ENCODE assay signal across 21 mouse cellular contexts in genomic region chr4:120191987-120192386, GRCm38 (mm10). TPM values are rescaled to one million over a fixed set of nuclear protein-coding genes. Genes with fewer than 3 reads are reported as not detected.
DNase-seq lines count a peak whose midpoint lies in the region; ATAC-seq and TF ChIP-seq lines count a peak whose summit lies in the region.
"Had no signal": no experiment of that assay in that cellular context is flagged by ENCODE, and none has a peak within 500 bp of the region (broad histone marks: within the 10 kb centered on the region; RNA-seq: fewer than 3 reads in every experiment).

No protein-coding gene starts in this region.

- TF ChIP-seq POLR2A in thymus, adult 2 months (IDR thresholded peaks at IDR 0.05; ENCODE audit: control insufficient read depth, extremely low read depth, insufficient read depth, low read length, poor library complexity) = no peak

- H3K4me3 ChIP-seq in lung, embryonic 15.5 days = no peak overlapping the region
- no peak overlapping the region for H3K4me3 ChIP-seq in stomach, embryonic 15.5 days (replicated peaks)
- no peak overlapping the region for H3K4me3 ChIP-seq in stomach, postnatal 0 days (ENCODE audit: low read depth, low read length)
- no peak overlapping the region for H3K4me3 ChIP-seq in intestine, postnatal 0 days (ENCODE audit: low read depth, low read length)
- no peak overlapping the region for H3K4me3 ChIP-seq in thymus, adult 2 months (ENCODE audit: control insufficient read depth, insufficient read depth, low read length)
- H3K4me3 ChIP-seq: embryonic facial prominence, embryonic 15.5 days; erythroblast, embryonic 14.5 days; forebrain, embryonic 10.5 days; gastrocnemius, adult 2 months; heart, embryonic 12.5 days; hindbrain, embryonic 10.5 days had no signal

- no peak overlapping the region for H3K4me2 ChIP-seq in lung, embryonic 15.5 days
- H3K4me2 ChIP-seq in stomach, embryonic 15.5 days = no peak overlapping the region
- no peak overlapping the region for H3K4me2 ChIP-seq in stomach, postnatal 0 days (replicated peaks; ENCODE audit: low read depth)
- H3K4me2 ChIP-seq in intestine, postnatal 0 days (replicated peaks; ENCODE audit: low read depth) = peak overlapping the region; percentile 17; the same call in 1 of the 2 replicates
- H3K4me2 ChIP-seq: embryonic facial prominence, embryonic 15.5 days; heart, embryonic 12.5 days had no signal

- H3K9ac ChIP-seq in lung, embryonic 15.5 days = no peak overlapping the region
- H3K9ac ChIP-seq in stomach, embryonic 15.5 days = no peak overlapping the region
- H3K9ac ChIP-seq in stomach, postnatal 0 days (ENCODE audit: low read length) = no peak overlapping the region
- no peak overlapping the region for H3K9ac ChIP-seq in intestine, postnatal 0 days (ENCODE audit: low read depth, low read length)
- H3K9ac ChIP-seq: embryonic facial prominence, embryonic 15.5 days; heart, embryonic 12.5 days had no signal

- no peak for TF ChIP-seq CTCF in stomach, postnatal 0 days (IDR thresholded peaks at IDR 0.05; ENCODE audit: low read depth)
- no peak for TF ChIP-seq CTCF in intestine, postnatal 0 days (IDR thresholded peaks at IDR 0.05; ENCODE audit: low read depth)
- no peak for TF ChIP-seq CTCF in thymus, adult 2 months (IDR thresholded peaks at IDR 0.05; ENCODE audit: borderline replicate concordance, control insufficient read depth, extremely low read depth, insufficient read depth, low read length, poor library complexity)

- WGBS in lung, embryonic 15.5 days = 46% methylated on average over 2 of the region's 2 CpGs
- WGBS in stomach, embryonic 15.5 days = 55% methylated on average over 2 of the region's 2 CpGs
- 29% methylated on average over 2 of the region's 2 CpGs for WGBS in stomach, postnatal 0 days
- 26% methylated on average over 2 of the region's 2 CpGs for WGBS in intestine, postnatal 0 days
- WGBS in thymus, adult 2 months = 89% methylated on average over 2 of the region's 2 CpGs

- 0 out of 2 replicates have a peak, but pooled peaks have one; percentile 15 for ATAC-seq in lung, embryonic 15.5 days (ENCODE audit: borderline replicate concordance, extremely low read depth, low FRiP score, low TSS enrichment)
- 0 out of 2 replicates have a peak, but pooled peaks have one; percentile 33 for ATAC-seq in stomach, embryonic 15.5 days (ENCODE audit: insufficient read depth, low FRiP score, low read depth)
- no peak for ATAC-seq in stomach, postnatal 0 days (ENCODE audit: low FRiP score, low TSS enrichment)
- ATAC-seq in intestine, postnatal 0 days = peak; percentile 94
- ATAC-seq: forebrain, embryonic 14.5 days had no signal

- no peaks in the 10 kb centered on the region for H3K36me3 ChIP-seq in lung, embryonic 15.5 days
- H3K36me3 ChIP-seq in stomach, embryonic 15.5 days = no peaks in the 10 kb centered on the region
- no peaks in the 10 kb centered on the region for H3K36me3 ChIP-seq in stomach, postnatal 0 days (ENCODE audit: control insufficient read depth, insufficient read depth, low read length)
- no peaks in the 10 kb centered on the region for H3K36me3 ChIP-seq in intestine, postnatal 0 days (ENCODE audit: control insufficient read depth, insufficient read depth)
- H3K36me3 ChIP-seq in thymus, adult 2 months (ENCODE audit: control insufficient read depth, insufficient read depth, low read length) = no peaks in the 10 kb centered on the region
- H3K36me3 ChIP-seq: embryonic facial prominence, embryonic 15.5 days; forebrain, embryonic 10.5 days; heart, embryonic 12.5 days; hindbrain, embryonic 10.5 days had no signal

- no peak for TF ChIP-seq EP300 in stomach, postnatal 0 days (optimal IDR thresholded peaks at IDR 0.05)

- H3K9me3 ChIP-seq in lung, embryonic 15.5 days = no peaks in the 10 kb centered on the region
- H3K9me3 ChIP-seq in stomach, embryonic 15.5 days = no peaks in the 10 kb centered on the region
- no peaks in the 10 kb centered on the region for H3K9me3 ChIP-seq in stomach, postnatal 0 days (ENCODE audit: control insufficient read depth, low read length)
- no peaks in the 10 kb centered on the region for H3K9me3 ChIP-seq in intestine, postnatal 0 days (ENCODE audit: control insufficient read depth)
- H3K9me3 ChIP-seq: embryonic facial prominence, embryonic 15.5 days; forebrain, embryonic 10.5 days; heart, embryonic 12.5 days; hindbrain, embryonic 10.5 days had no signal

- no peaks in the 10 kb centered on the region for H3K27me3 ChIP-seq in lung, embryonic 15.5 days
- H3K27me3 ChIP-seq in stomach, embryonic 15.5 days (replicated peaks) = no peaks in the 10 kb centered on the region
- H3K27me3 ChIP-seq in stomach, postnatal 0 days (ENCODE audit: control insufficient read depth, insufficient read depth, low read length) = no peaks in the 10 kb centered on the region
- no peaks in the 10 kb centered on the region for H3K27me3 ChIP-seq in intestine, postnatal 0 days (replicated peaks; ENCODE audit: control insufficient read depth, insufficient read depth, low read length)
- H3K27me3 ChIP-seq in thymus, adult 2 months (ENCODE audit: control insufficient read depth, insufficient read depth, low read length) = no peaks in the 10 kb centered on the region
- H3K27me3 ChIP-seq: embryonic facial prominence, embryonic 15.5 days had no signal

- no peak overlapping the region for H3K27ac ChIP-seq in lung, embryonic 15.5 days
- no peak overlapping the region for H3K27ac ChIP-seq in stomach, embryonic 15.5 days
- no peak overlapping the region for H3K27ac ChIP-seq in stomach, postnatal 0 days (replicated peaks)
- H3K27ac ChIP-seq in intestine, postnatal 0 days (ENCODE audit: low read depth, low read length) = no peak overlapping the region
- no peak overlapping the region for H3K27ac ChIP-seq in thymus, adult 2 months (ENCODE audit: control insufficient read depth, insufficient read depth, low read length)
- H3K27ac ChIP-seq: embryonic facial prominence, embryonic 15.5 days; forebrain, embryonic 10.5 days; gastrocnemius, adult 2 months; hindbrain, embryonic 10.5 days had no signal

- DNase-seq in lung, postnatal 25 days (ENCODE audit: low spot score) = no peak
- DNase-seq in stomach, postnatal 0 days (ENCODE audit: low spot score) = no peak
- no peak for DNase-seq in MN1 (ENCODE audit: low spot score)
- no peak for DNase-seq in kidney, postnatal 25 days
- DNase-seq in thymus, adult 2 months = no peak
- DNase-seq: adrenal gland, adult 8-10 months; adrenal gland, postnatal 36 days; cerebellum, adult 2 months; cerebellum, postnatal 10 days; embryo, embryonic 11 days; gastrocnemius, adult 2 months; gastrocnemius, postnatal 25 days had no signal

- peaks cover 23% of the 10 kb centered on the region for H3K4me1 ChIP-seq in lung, embryonic 15.5 days
- H3K4me1 ChIP-seq in stomach, embryonic 15.5 days = no peaks in the 10 kb centered on the region
- H3K4me1 ChIP-seq in stomach, postnatal 0 days (replicated peaks; ENCODE audit: control insufficient read depth, insufficient read depth) = no peaks in the 10 kb centered on the region
- peaks cover 9% of the 10 kb centered on the region; the same call in 1 of the 2 replicates for H3K4me1 ChIP-seq in intestine, postnatal 0 days (replicated peaks; ENCODE audit: control insufficient read depth, insufficient read depth, low read length)
- H3K4me1 ChIP-seq in thymus, adult 2 months (replicated peaks; ENCODE audit: control insufficient read depth, insufficient read depth, low read length) = no peaks in the 10 kb centered on the region

RNA-seq across cellular contexts. Expression of gene Edn2, which starts 31.0 kb away (rescaled TPM):
- 0.76 and 1.0 TPM in 2 replicates for polyA plus RNA-seq in lung, embryonic 15.5 days (2015; fragmentation: Nextera tagmentation; extraction: Ambion mirVana)
- polyA plus RNA-seq in stomach, embryonic 15.5 days (2015; fragmentation: Nextera tagmentation; extraction: Ambion mirVana) = 3.7 and 3.8 TPM in 2 replicates
- 1.9 and 2.2 TPM in 2 replicates for polyA plus RNA-seq in stomach, postnatal 0 days (2015; fragmentation: Nextera tagmentation; extraction: Ambion mirVana)
- 4.7 and 5.6 TPM in 2 replicates for polyA plus RNA-seq in intestine, postnatal 0 days (2015; fragmentation: Nextera tagmentation; extraction: Ambion mirVana)
- polyA plus RNA-seq in thymus, adult 2 months (2012; rRNA removed) = 0.65 and 1.2 TPM in 2 replicates
- polyA plus RNA-seq: erythroblast, embryonic 14.5 days; forebrain, embryonic 10.5 days had no signal
